Comparison of ENCODE assay signal across 12 mouse cellular contexts in the genomic region with DNA sequence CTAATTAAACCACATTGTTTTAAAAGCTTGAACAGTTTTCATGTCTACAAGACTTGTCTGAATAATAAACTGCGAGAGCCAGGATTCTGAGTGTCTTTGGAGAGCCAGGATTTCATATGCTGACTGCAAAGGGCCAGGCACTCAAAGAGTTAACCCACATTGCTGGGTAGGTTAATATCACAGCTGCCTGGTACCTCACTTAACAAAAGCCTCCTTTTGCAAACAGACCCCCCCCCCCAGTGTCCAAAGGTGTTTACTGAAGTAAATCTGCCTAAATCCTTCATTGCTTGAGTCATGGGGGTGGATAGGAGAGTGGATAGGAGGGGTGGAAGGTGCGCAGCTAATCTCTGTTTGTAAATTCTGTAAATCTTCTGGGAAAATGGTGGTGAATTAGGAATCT. TPM values are rescaled to one million over a fixed set of nuclear protein-coding genes. Genes with fewer than 3 reads are reported as not detected.
DNase-seq lines count a peak whose midpoint lies in the region; ATAC-seq and TF ChIP-seq lines count a peak whose summit lies in the region.
"Had no signal": no experiment of that assay in that cellular context is flagged by ENCODE, and none has a peak within 500 bp of the region (broad histone marks: within the 10 kb centered on the region; RNA-seq: fewer than 3 reads in every experiment).

No protein-coding gene starts in this region.

- no peak for TF ChIP-seq CTCF in lung, embryonic 14.5 days (IDR thresholded peaks at IDR 0.05; ENCODE audit: low read depth)
- no peak for TF ChIP-seq CTCF in cortical plate, adult 2 months (IDR thresholded peaks at IDR 0.05; ENCODE audit: extremely low read depth, insufficient read depth, low read length)

- no peak overlapping the region for H3K4me3 ChIP-seq in heart, embryonic 15.5 days
- no peak overlapping the region for H3K4me3 ChIP-seq in heart, embryonic 11.5 days (ENCODE audit: low read depth, low read length)
- no peak overlapping the region for H3K4me3 ChIP-seq in lung, embryonic 14.5 days (ENCODE audit: low read depth, low read length)
- no peak overlapping the region for H3K4me3 ChIP-seq in cortical plate, adult 2 months (ENCODE audit: insufficient read depth, low read length)
- no peak overlapping the region for H3K4me3 ChIP-seq in liver, embryonic 15.5 days (replicated peaks)
- H3K4me3 ChIP-seq: embryonic facial prominence, embryonic 12.5 days had no signal

- ATAC-seq in heart, embryonic 15.5 days (replicated peaks; ENCODE audit: insufficient number of reproducible peaks, insufficient read depth, low FRiP score, low read depth) = no peak
- no peak for ATAC-seq in heart, embryonic 11.5 days (replicated peaks; ENCODE audit: insufficient number of reproducible peaks, low FRiP score, low TSS enrichment)
- ATAC-seq in lung, embryonic 14.5 days (ENCODE audit: insufficient read depth) = no peak
- ATAC-seq in liver, embryonic 15.5 days (ENCODE audit: insufficient read depth) = no peak
- no peak for ATAC-seq in megakaryocyte progenitor cell, adult 5-6 weeks (replicated peaks; ENCODE audit: poor library complexity)
- ATAC-seq: intestine, embryonic 16.5 days had no signal

- WGBS in heart, embryonic 15.5 days = 83% methylated on average over 2 of the region's 2 CpGs
- WGBS in heart, embryonic 11.5 days (ENCODE audit: insufficient replicate concordance) = 77% methylated on average over 2 of the region's 2 CpGs
- 59% methylated on average over 2 of the region's 2 CpGs for WGBS in lung, embryonic 14.5 days
- 66% methylated on average over 2 of the region's 2 CpGs for WGBS in liver, embryonic 15.5 days (ENCODE audit: insufficient replicate concordance)

- H3K4me1 ChIP-seq in heart, embryonic 15.5 days (replicated peaks) = peaks cover 85% of the 10 kb centered on the region
- peaks cover 79% of the 10 kb centered on the region for H3K4me1 ChIP-seq in heart, embryonic 11.5 days (ENCODE audit: control insufficient read depth, insufficient read depth, low read length)
- H3K4me1 ChIP-seq in lung, embryonic 14.5 days (ENCODE audit: insufficient read depth) = peaks cover 41% of the 10 kb centered on the region
- peaks cover 17% of the 10 kb centered on the region; the same call in 1 of the 2 replicates for H3K4me1 ChIP-seq in cortical plate, adult 2 months (ENCODE audit: control insufficient read depth, insufficient read depth, low read length)
- peaks cover 89% of the 10 kb centered on the region for H3K4me1 ChIP-seq in liver, embryonic 15.5 days (replicated peaks)

- no peak overlapping the region; the same call in 1 of the 2 replicates for H3K4me2 ChIP-seq in heart, embryonic 15.5 days
- H3K4me2 ChIP-seq in heart, embryonic 11.5 days = no peak overlapping the region
- H3K4me2 ChIP-seq in lung, embryonic 14.5 days = peak overlapping the region; percentile 36
- H3K4me2 ChIP-seq in liver, embryonic 15.5 days = peak overlapping the region; percentile 43; the same call in 1 of the 2 replicates
- H3K4me2 ChIP-seq: embryonic facial prominence, embryonic 12.5 days had no signal

- H3K36me3 ChIP-seq in heart, embryonic 15.5 days = no peaks in the 10 kb centered on the region
- no peaks in the 10 kb centered on the region for H3K36me3 ChIP-seq in heart, embryonic 11.5 days (ENCODE audit: control insufficient read depth, insufficient read depth, low read length)
- H3K36me3 ChIP-seq in lung, embryonic 14.5 days (ENCODE audit: insufficient read depth) = peaks cover 60% of the 10 kb centered on the region
- H3K36me3 ChIP-seq in liver, embryonic 15.5 days (replicated peaks) = peaks cover 22% of the 10 kb centered on the region; the same call in 1 of the 2 replicates
- H3K36me3 ChIP-seq: embryonic facial prominence, embryonic 12.5 days had no signal

- no peak for DNase-seq in lung, embryonic 14.5 days
- DNase-seq in lung, adult 18-20 months = no peak
- no peak for DNase-seq in right cerebral cortex, postnatal 14 days
- DNase-seq: cerebellum, postnatal 14 days; left cerebral cortex, postnatal 4 days had no signal

- H3K27ac ChIP-seq in heart, embryonic 15.5 days = peak overlapping the region; percentile 28; the same call in 1 of the 2 replicates
- H3K27ac ChIP-seq in heart, embryonic 11.5 days (ENCODE audit: low read depth, low read length) = no peak overlapping the region
- peak overlapping the region; percentile 33; the same call in 1 of the 2 replicates for H3K27ac ChIP-seq in lung, embryonic 14.5 days (ENCODE audit: low read depth)
- peak overlapping the region; percentile 92 for H3K27ac ChIP-seq in cortical plate, adult 2 months (ENCODE audit: insufficient read depth, low read length)
- H3K27ac ChIP-seq in liver, embryonic 15.5 days (replicated peaks) = peak overlapping the region; percentile 71; the same call in 1 of the 2 replicates
- H3K27ac ChIP-seq: embryonic facial prominence, embryonic 12.5 days had no signal

- no peaks in the 10 kb centered on the region for H3K9me3 ChIP-seq in heart, embryonic 15.5 days (replicated peaks)
- no peaks in the 10 kb centered on the region for H3K9me3 ChIP-seq in heart, embryonic 11.5 days (replicated peaks; ENCODE audit: control insufficient read depth, low read length)
- no peaks in the 10 kb centered on the region for H3K9me3 ChIP-seq in lung, embryonic 14.5 days (ENCODE audit: low read depth, low read length)
- no peaks in the 10 kb centered on the region for H3K9me3 ChIP-seq in liver, embryonic 15.5 days (replicated peaks)
- H3K9me3 ChIP-seq: embryonic facial prominence, embryonic 12.5 days had no signal

- H3K27me3 ChIP-seq in heart, embryonic 15.5 days = no peaks in the 10 kb centered on the region
- no peaks in the 10 kb centered on the region for H3K27me3 ChIP-seq in heart, embryonic 11.5 days (ENCODE audit: control insufficient read depth, insufficient read depth, low read length)
- H3K27me3 ChIP-seq in lung, embryonic 14.5 days (ENCODE audit: insufficient read depth, low read length) = no peaks in the 10 kb centered on the region
- no peaks in the 10 kb centered on the region for H3K27me3 ChIP-seq in liver, embryonic 15.5 days

- TF ChIP-seq POLR2A in cortical plate, adult 2 months (IDR thresholded peaks at IDR 0.05; ENCODE audit: extremely low read depth, insufficient read depth, low read length) = no peak

- no peak overlapping the region for H3K9ac ChIP-seq in heart, embryonic 15.5 days
- no peak overlapping the region for H3K9ac ChIP-seq in heart, embryonic 11.5 days (ENCODE audit: low read depth, low read length)
- no peak overlapping the region for H3K9ac ChIP-seq in lung, embryonic 14.5 days
- no peak overlapping the region for H3K9ac ChIP-seq in liver, embryonic 15.5 days
- H3K9ac ChIP-seq: embryonic facial prominence, embryonic 12.5 days had no signal

RNA-seq across cellular contexts. Expression of gene Zeb2, which starts 15.6 kb away (rescaled TPM):
- polyA plus RNA-seq in heart, embryonic 15.5 days (2015; fragmentation: Nextera tagmentation; extraction: Ambion mirVana) = 21.4 and 28.7 TPM in 2 replicates
- 27.2 and 27.5 TPM in 2 replicates for polyA plus RNA-seq in heart, embryonic 11.5 days (2014; fragmentation: Nextera tagmentation; extraction: Ambion mirVana)
- 90.1 and 90.4 TPM in 2 replicates for polyA plus RNA-seq in lung, embryonic 14.5 days (2014; fragmentation: Nextera tagmentation; extraction: Ambion mirVana)
- 63.2 and 65.4 TPM in 2 replicates for polyA plus RNA-seq in cortical plate, adult 2 months (2012; rRNA removed)
- 11.2 and 12.1 TPM in 2 replicates for polyA plus RNA-seq in liver, embryonic 15.5 days (2015; fragmentation: Nextera tagmentation; extraction: Ambion mirVana)
- 188 and 189 TPM in 2 replicates for total RNA-seq in megakaryocyte progenitor cell, adult 5-6 weeks (2015)
- 138 and 151 TPM in 2 replicates for total RNA-seq in megakaryocyte progenitor cell, adult 5-6 weeks (2017)

Comparison
In these comparisons a context has a peak if more than half of its experiments do, and no peak if none do; other contexts are left out.
1. H3K4me2 ChIP-seq: peak in lung, embryonic 14.5 days (single experiment) and liver, embryonic 15.5 days (single experiment); none in heart, embryonic 15.5 days (single experiment) and heart, embryonic 11.5 days (single experiment).